Mouse (Mus musculus): ENCODE measurements around the gene Pcmt1.
"Not testable (repeated sequence)": the region's sequence is repeated elsewhere in the genome, so short reads cannot be mapped to it uniquely, and the experiment has no call there.

The Pcmt1 gene

GRCm38 (mm10) chr10:7640366-7640765 is 40.6 kb downstream of the Pcmt1 start:
- DNase-seq, result no peak

DNA sequence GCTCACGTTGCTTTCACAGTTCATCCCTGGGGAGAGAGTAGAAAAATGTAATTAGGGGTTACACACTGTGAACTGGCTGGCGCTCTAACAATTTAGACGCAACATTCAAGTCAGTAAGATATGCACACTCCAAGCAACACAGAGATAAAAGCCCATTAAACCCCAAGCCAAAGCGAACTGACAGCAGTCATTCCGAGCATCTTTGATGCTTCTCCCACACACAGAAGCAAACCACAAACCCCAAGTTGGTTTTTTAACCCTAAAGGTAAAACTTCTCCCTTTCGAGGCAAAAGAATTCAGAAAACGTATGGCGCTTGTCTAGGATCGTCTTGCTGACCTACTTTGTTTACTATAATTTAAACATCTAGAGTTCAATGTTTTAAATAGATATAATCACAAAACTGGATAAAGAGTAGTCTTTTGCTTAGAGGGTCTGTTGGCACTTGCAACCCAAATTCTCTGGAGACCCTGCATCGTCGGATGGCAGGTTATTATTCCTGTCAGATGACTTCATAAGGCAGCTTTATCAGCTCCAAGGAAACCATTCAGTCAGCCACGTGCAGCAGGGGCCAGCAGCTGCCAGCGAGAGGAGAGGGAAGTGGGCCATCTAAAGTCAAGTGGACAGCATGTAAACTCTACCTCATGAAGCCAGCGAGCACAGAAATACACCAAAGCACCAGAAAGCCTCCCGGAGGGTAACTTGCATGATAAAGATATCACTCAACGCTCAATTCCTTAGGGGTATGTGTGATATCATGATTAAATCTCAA is 49.8 kb downstream of the Pcmt1 start:
- DNase-seq, result no peak

DNA sequence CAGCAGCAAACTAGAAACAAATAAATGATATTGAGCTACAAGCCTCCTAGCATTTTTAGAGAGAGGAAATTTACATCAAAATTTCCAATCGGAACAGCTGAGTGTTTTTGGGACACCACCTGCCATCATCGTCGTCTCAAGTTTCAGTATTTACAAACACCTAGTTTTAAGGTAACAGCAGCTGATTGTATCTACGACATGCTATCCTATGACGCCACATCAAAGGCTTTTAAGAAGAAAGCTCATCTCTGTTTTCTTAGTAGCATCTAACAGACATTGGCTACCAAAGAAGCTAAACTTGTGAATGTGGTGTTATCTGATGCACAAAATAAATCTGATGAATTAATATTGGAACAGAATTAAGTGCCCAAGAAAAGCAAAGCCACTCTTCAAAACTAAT is 50.6 kb downstream of the Pcmt1 start:
- DNase-seq, result no peak

DNA sequence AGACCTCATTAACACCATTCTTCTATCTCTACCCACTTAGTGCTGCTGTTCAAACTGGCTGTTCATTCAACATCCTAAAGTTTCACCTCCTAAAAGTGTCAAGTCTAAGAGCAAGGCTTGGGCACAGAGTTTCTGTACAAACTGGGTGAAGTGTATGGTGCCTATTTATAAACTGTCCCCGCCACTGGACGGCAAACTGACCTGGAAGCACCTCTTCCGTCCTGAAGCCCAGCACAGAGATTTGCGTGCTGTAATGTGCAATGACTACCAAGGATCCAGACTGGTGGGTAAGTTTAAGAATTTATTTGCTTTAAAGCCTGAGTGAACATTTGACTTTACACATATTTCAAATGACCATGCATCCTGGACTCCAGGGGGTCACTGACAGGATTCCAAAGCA is 51.8 kb downstream of the Pcmt1 start:
- DNase-seq, result no peak

DNA sequence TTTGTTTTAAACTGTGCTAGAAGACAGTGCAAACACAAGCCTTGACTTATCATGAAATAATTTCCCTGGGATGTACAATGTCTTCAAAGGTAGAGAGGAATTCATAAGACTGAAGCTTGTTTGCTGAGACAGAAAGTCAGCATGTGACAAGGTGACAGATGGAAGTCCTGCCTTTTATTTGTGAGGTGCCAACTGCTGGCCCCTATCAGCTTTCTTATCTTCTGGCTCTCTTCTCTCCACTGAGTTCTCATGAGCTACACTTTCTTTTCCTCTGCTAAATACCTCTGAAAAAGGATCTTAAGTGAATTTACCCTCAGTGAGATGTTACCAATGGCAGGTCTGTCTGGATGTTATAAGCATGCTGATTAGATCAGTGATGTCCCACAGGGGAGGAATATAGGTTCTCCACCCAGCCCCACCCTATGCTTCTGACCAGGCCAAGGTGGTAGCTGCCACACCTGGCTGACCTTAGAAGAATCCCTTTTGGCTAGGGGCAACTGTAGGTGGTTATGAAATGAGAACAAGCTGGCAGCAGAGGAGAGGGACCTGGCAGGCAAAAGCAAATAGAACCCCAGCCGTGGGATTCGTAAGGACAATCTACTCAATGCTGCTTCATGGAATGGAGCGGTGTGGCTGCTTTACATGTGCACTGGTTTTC is 56.9 kb downstream of the Pcmt1 start:
- DNase-seq, result no peak

GRCm38 (mm10) chr10:7622378-7622777 is 58.6 kb downstream of the Pcmt1 start:
- DNase-seq, result no peak

- no peak for DNase-seq
Measured at GRCm38 (mm10) chr10:7620723-7621122, 60.2 kb downstream of the Pcmt1 start.

- DNase-seq, result no peak
Measured at GRCm38 (mm10) chr10:7619821-7620241, 61.1 kb downstream of the Pcmt1 start.

- not testable (repeated sequence) for DNase-seq
Measured at GRCm38 (mm10) chr10:7617556-7617955, 63.4 kb downstream of the Pcmt1 start.

- DNase-seq, result not testable (repeated sequence)
Measured at GRCm38 (mm10) chr10:7617146-7617545, 63.8 kb downstream of the Pcmt1 start.

- DNase-seq, result no peak
Measured at GRCm38 (mm10) chr10:7614834-7615233, 66.1 kb downstream of the Pcmt1 start.

DNA sequence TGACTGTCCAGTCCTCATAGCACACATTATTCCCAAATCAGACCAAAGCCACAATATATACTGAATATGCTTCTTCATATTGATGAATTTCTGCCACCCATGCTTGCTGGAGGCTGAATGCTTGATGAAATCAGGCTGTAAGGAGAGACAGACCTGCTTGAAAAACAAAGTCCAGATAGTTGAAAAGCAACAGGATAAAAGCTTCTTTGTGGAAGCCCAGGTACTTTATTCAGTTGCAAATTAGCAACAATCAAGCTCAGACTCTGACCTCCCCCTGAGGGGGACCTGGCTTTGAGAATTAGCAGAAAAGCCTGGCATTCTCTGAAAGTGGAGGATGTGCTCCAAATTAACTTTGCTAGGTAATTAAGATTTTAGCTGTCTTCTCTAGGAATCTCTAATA is 68.7 kb downstream of the Pcmt1 start:
- not testable (repeated sequence) for DNase-seq

GRCm38 (mm10) chr10:7611647-7612046 is 69.3 kb downstream of the Pcmt1 start:
- no peak for DNase-seq

- no peak for DNase-seq
Measured at GRCm38 (mm10) chr10:7608611-7609010, 72.3 kb downstream of the Pcmt1 start.

- no peak for DNase-seq
Measured at GRCm38 (mm10) chr10:7606437-7606836, 74.5 kb downstream of the Pcmt1 start.

GRCm38 (mm10) chr10:7605168-7605567 is 75.8 kb downstream of the Pcmt1 start:
- DNase-seq, result no peak

- DNase-seq, result peak; percentile 70 to 79
Measured at GRCm38 (mm10) chr10:7600647-7601046, 80.3 kb downstream of the Pcmt1 start.

GRCm38 (mm10) chr10:7598177-7598576 is 82.8 kb downstream of the Pcmt1 start:
- no peak for DNase-seq

DNA sequence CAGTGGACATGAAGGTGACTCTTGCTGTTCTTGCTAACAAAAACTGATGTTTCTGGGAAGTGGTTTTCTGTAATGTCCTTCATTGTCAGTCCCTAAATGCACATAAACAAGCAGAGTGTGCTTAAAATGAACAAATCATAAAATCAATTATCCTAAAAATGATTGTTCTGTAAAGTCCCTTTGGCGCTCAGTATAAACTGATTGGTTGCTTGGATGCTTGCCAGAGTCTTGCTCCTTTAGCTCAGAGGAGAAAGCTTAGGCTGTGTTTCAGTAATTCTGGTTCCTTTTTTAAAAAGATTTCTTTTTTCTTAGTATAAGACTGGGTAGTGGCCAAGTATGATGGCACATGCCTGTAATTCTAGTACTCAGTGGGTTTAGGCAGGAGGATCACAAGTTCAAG is 84.7 kb downstream of the Pcmt1 start:
- DNase-seq, result no peak

GRCm38 (mm10) chr10:7594797-7595196 is 86.1 kb downstream of the Pcmt1 start:
- no peak for DNase-seq

- no peak for DNase-seq
Measured at GRCm38 (mm10) chr10:7590792-7591191, 90.1 kb downstream of the Pcmt1 start.

DNA sequence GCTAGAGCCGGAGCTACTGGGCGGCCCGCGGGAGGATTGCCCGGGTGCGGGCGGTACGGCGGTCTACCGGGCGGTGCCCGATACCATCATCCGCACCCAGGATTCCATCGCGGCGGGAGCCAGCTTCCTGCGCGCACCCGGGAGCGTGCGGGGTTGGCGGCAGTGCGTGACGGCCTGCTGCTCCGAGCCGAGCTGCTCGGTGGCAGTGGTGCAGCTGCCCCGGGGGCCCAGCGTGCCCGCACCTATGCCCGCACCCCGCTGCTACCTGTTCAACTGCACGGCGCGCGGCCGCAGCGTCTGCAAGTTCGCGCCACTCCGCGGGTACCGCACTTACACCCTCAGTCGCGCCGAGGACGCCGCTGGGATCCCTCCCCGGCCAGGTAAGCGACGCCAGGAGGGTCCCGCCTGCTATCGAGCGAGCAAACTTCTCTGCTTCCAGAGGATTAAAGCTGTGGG is 90.7 kb downstream of the Pcmt1 start:
- DNase-seq, result peak in 1 of 2 experiments; percentile 8

DNA sequence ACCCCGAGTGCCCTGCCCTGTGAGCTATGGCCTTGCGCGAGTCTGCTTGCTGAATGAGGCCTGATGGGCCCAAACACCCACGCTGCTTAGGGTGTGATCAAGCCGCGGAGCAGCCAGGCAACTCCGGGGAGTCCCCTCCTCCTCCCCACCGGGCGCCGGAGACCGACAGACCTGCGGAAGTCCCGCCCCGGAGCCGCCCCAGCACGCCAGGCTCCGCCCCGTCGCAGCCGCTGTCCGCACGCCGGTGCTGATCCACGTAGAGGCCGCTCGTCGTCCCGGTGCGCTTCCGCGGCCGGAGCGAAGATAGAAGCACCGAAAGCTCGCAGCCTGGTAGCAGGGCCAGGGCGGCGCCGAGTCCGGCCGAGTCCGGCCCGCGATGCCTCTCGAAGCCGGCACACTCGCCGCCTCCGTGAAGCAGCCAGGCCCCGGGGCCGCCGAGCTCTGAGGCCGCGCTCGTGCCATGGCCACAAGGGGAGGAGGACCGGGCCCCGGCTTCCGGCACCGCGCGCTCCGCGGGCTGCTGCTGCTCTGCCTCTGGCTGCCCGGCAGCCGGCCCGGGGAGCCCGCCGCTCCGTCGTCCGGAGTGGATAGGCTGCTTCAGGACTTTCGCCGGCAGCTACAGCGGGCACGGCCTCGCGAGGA is 91.2 kb downstream of the Pcmt1 start, which contains the start of gene Lrp11:
Gene Lrp11 (plus strand): TSS at position 209 of the 642 bp plus-strand sequence.
- DNase-seq, result peak; percentile 92 to 94

DNA sequence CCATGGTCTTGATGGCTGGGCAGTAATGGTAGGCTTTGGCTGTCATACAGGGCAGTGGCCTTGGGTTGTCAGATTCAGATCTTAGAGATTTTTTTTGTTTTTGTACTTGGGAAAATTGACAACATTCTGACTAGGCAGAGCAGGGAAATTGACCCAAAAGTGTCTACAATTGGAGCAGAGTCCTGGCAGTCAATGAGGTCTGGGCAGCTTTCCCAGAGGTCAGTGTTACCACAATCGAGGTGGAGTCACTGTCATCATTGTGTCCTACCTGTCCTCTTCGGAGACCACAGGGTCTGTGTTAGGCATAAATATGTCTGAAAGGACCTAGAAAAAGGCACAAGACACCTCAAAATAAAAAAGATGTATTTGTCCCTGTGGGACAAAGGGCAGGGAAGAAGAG is 94.2 kb downstream of the Pcmt1 start:
- no peak for DNase-seq

Measured in thymus, postnatal 36 days (tissue).